Mouse (Mus musculus) spleen, postnatal 10 days (tissue): ENCODE results near the gene Mylk.
A peak's percentile ranks its signal among the peaks of the same experiment; 100 is the strongest.

Experiments
- DNase-seq, 2 experiments: peaks; one replicate each; pipeline ENCODE4 v3.0.0; 2021 to 2022; ENCODE audit warnings: low spot score in 2 of 2

The Mylk gene

GRCm38 (mm10) chr16:34981009-34981408 lies 236.0 kb downstream of the Mylk start:
- no peak for DNase-seq

GRCm38 (mm10) chr16:34984203-34985030 lies 239.4 kb downstream of the Mylk start:
- DNase-seq = no peak

GRCm38 (mm10) chr16:34985031-34985346 lies 240.0 kb downstream of the Mylk start:
- DNase-seq = no peak

- no peak for DNase-seq
Measured at GRCm38 (mm10) chr16:34986211-34986825, 241.3 kb downstream of the Mylk start.

GRCm38 (mm10) chr16:34991365-34991764 lies 246.4 kb downstream of the Mylk start:
- no peak for DNase-seq

- DNase-seq = no peak
Measured at GRCm38 (mm10) chr16:34992854-34993253, 247.8 kb downstream of the Mylk start.

GRCm38 (mm10) chr16:34993694-34994330 lies 248.8 kb downstream of the Mylk start:
- DNase-seq = no peak

- DNase-seq = no peak
Measured at GRCm38 (mm10) chr16:34994641-34995141, 249.7 kb downstream of the Mylk start.

- DNase-seq = peak in 1 of 2 experiments; percentile 29
Measured at GRCm38 (mm10) chr16:34996133-34996532, 251.1 kb downstream of the Mylk start.

GRCm38 (mm10) chr16:34997052-34997451 lies 252.0 kb downstream of the Mylk start:
- no peak for DNase-seq

- no peak for DNase-seq
Measured at GRCm38 (mm10) chr16:34997576-34997975, 252.6 kb downstream of the Mylk start.

GRCm38 (mm10) chr16:34999016-34999415 lies 254.0 kb downstream of the Mylk start:
- DNase-seq = no peak

- DNase-seq = no peak
Measured at GRCm38 (mm10) chr16:34999986-35000385, 255.0 kb downstream of the Mylk start.

- DNase-seq = no peak
Measured at GRCm38 (mm10) chr16:35000923-35001560, 256.0 kb downstream of the Mylk start.

GRCm38 (mm10) chr16:35004356-35004755 lies 259.3 kb downstream of the Mylk start:
- no peak for DNase-seq

GRCm38 (mm10) chr16:35004756-35005155 lies 259.7 kb downstream of the Mylk start:
- no peak for DNase-seq

- DNase-seq = no peak
Measured at GRCm38 (mm10) chr16:35006251-35006650, 261.2 kb downstream of the Mylk start.

GRCm38 (mm10) chr16:35007361-35007760 lies 262.4 kb downstream of the Mylk start:
- DNase-seq = no peak

- no peak for DNase-seq
Measured at GRCm38 (mm10) chr16:35008447-35008846, 263.4 kb downstream of the Mylk start.

- no peak for DNase-seq
Measured at GRCm38 (mm10) chr16:35013501-35013900, 268.5 kb downstream of the Mylk start.

GRCm38 (mm10) chr16:35016491-35016890 lies 271.5 kb downstream of the Mylk start:
- no peak for DNase-seq

- no peak for DNase-seq
Measured at GRCm38 (mm10) chr16:35018470-35018974, 273.5 kb downstream of the Mylk start.
